Comparison of ENCODE assay signal across 8 mouse cellular contexts in genomic region chr2:30807648-30808295, GRCm38 (mm10). TPM values are rescaled to one million over a fixed set of nuclear protein-coding genes. Genes with fewer than 3 reads are reported as not detected.
DNase-seq lines count a peak whose midpoint lies in the region; ATAC-seq and TF ChIP-seq lines count a peak whose summit lies in the region.

Gene Ntmt1 (plus strand): TSS chr2:30807826.

- peak within 1 kb of the TSS; percentile 96 for H3K27ac ChIP-seq in forebrain, embryonic 10.5 days
- peak within 1 kb of the TSS; percentile 86 for H3K27ac ChIP-seq in heart, embryonic 15.5 days
- peak within 1 kb of the TSS; percentile 52 for H3K27ac ChIP-seq in liver, embryonic 14.5 days
- H3K27ac ChIP-seq in neural tube, embryonic 11.5 days (ENCODE audit: low read depth, low read length), result peak within 1 kb of the TSS; percentile 67
- H3K27ac ChIP-seq in stomach, postnatal 0 days (replicated peaks), result peak within 1 kb of the TSS; percentile 86

- peaks cover 33% of the 10 kb centered on the region for H3K36me3 ChIP-seq in forebrain, embryonic 10.5 days (replicated peaks)
- peaks cover 6% of the 10 kb centered on the region; the same call in 1 of the 2 replicates for H3K36me3 ChIP-seq in heart, embryonic 15.5 days
- no peaks in the 10 kb centered on the region for H3K36me3 ChIP-seq in liver, embryonic 14.5 days (replicated peaks; ENCODE audit: control insufficient read depth, insufficient read depth, low read depth)
- peaks cover 2% of the 10 kb centered on the region; the same call in 1 of the 2 replicates for H3K36me3 ChIP-seq in neural tube, embryonic 11.5 days (ENCODE audit: control insufficient read depth, insufficient read depth, low read length)
- no peaks in the 10 kb centered on the region for H3K36me3 ChIP-seq in stomach, postnatal 0 days (ENCODE audit: control insufficient read depth, insufficient read depth, low read length)

- WGBS in forebrain, embryonic 10.5 days, result under 1% methylated on average over 44 of the region's 44 CpGs
- WGBS in heart, embryonic 15.5 days, result under 1% methylated on average over 39 of the region's 44 CpGs
- under 1% methylated on average over 44 of the region's 44 CpGs for WGBS in liver, embryonic 14.5 days (ENCODE audit: insufficient replicate concordance)
- WGBS in neural tube, embryonic 11.5 days, result under 1% methylated on average over 43 of the region's 44 CpGs
- WGBS in stomach, postnatal 0 days, result under 1% methylated on average over 44 of the region's 44 CpGs

- DNase-seq in CD8-positive naive resting alpha-beta T cell, adult 2 months (ENCODE audit: low read depth in 2 of 2, low spot score in 2 of 2), result peak; percentile 97
- peak; percentile 99 for DNase-seq in c-Kit-positive CD71-negative TER-119-negative erythroid progenitor cells, embryonic 14.5 days (ENCODE audit: low read depth)
- DNase-seq in forebrain, embryonic 10.5 days (ENCODE audit: extremely low spot score, low spot score), result peak; percentile 100
- peak; percentile 100 for DNase-seq in kidney, postnatal 25 days
- peak; percentile 98 to 99 (median 99) for DNase-seq in liver, embryonic 14.5 days (ENCODE audit: low read depth in 3 of 3, low spot score in 3 of 3)
- DNase-seq in neural tube, embryonic 11.5 days (ENCODE audit: low spot score), result peak; percentile 99
- peak; percentile 100 for DNase-seq in stomach, postnatal 0 days (ENCODE audit: low spot score)

- peak within 1 kb of the TSS; percentile 91 for H3K4me3 ChIP-seq in forebrain, embryonic 10.5 days
- peak within 1 kb of the TSS; percentile 69 for H3K4me3 ChIP-seq in heart, embryonic 15.5 days
- H3K4me3 ChIP-seq in liver, embryonic 14.5 days (ENCODE audit: insufficient read depth in 1 of 2, low read depth in 2 of 2, low read length in 2 of 2), result peak within 1 kb of the TSS; percentile 63 to 88
- peak within 1 kb of the TSS; percentile 86 for H3K4me3 ChIP-seq in neural tube, embryonic 11.5 days (ENCODE audit: low read depth, low read length)
- peak within 1 kb of the TSS; percentile 68 for H3K4me3 ChIP-seq in stomach, postnatal 0 days (ENCODE audit: low read depth, low read length)

- no peak; the same call in 1 of the 2 replicates for TF ChIP-seq CTCF in liver, embryonic 14.5 days (IDR thresholded peaks at IDR 0.05; ENCODE audit: low read depth)
- no peak for TF ChIP-seq CTCF in stomach, postnatal 0 days (IDR thresholded peaks at IDR 0.05; ENCODE audit: low read depth)

- H3K9ac ChIP-seq in heart, embryonic 15.5 days, result peak within 1 kb of the TSS; percentile 75
- peak within 1 kb of the TSS; percentile 86 for H3K9ac ChIP-seq in liver, embryonic 14.5 days (replicated peaks)
- peak within 1 kb of the TSS; percentile 95 for H3K9ac ChIP-seq in neural tube, embryonic 11.5 days (ENCODE audit: low read length)
- H3K9ac ChIP-seq in stomach, postnatal 0 days (ENCODE audit: low read length), result peak within 1 kb of the TSS; percentile 86

- peaks cover 28% of the 10 kb centered on the region for H3K27me3 ChIP-seq in forebrain, embryonic 10.5 days (ENCODE audit: poor library complexity, severe bottlenecking)
- H3K27me3 ChIP-seq in heart, embryonic 15.5 days, result 0 out of 2 replicates have a peak, but pooled peaks cover 5% of the 10 kb centered on the region
- peaks cover 10% of the 10 kb centered on the region for H3K27me3 ChIP-seq in liver, embryonic 14.5 days (ENCODE audit: control insufficient read depth, insufficient read depth, low read length)
- no peaks in the 10 kb centered on the region for H3K27me3 ChIP-seq in neural tube, embryonic 11.5 days (ENCODE audit: control insufficient read depth, insufficient read depth, low read length)
- H3K27me3 ChIP-seq in stomach, postnatal 0 days (ENCODE audit: control insufficient read depth, insufficient read depth, low read length), result no peaks in the 10 kb centered on the region

- H3K9me3 ChIP-seq in forebrain, embryonic 10.5 days, result no peaks in the 10 kb centered on the region
- no peaks in the 10 kb centered on the region for H3K9me3 ChIP-seq in heart, embryonic 15.5 days (replicated peaks)
- no peaks in the 10 kb centered on the region for H3K9me3 ChIP-seq in liver, embryonic 14.5 days (ENCODE audit: control insufficient read depth, low read length)
- H3K9me3 ChIP-seq in neural tube, embryonic 11.5 days (ENCODE audit: control insufficient read depth, low read length), result no peaks in the 10 kb centered on the region
- no peaks in the 10 kb centered on the region for H3K9me3 ChIP-seq in stomach, postnatal 0 days (ENCODE audit: control insufficient read depth, low read length)

- ATAC-seq in heart, embryonic 15.5 days (replicated peaks; ENCODE audit: insufficient number of reproducible peaks, insufficient read depth, low FRiP score, low read depth), result peak; percentile 99
- ATAC-seq in liver, embryonic 14.5 days (ENCODE audit: insufficient read depth), result peak; percentile 98
- ATAC-seq in neural tube, embryonic 11.5 days (ENCODE audit: insufficient read depth, low FRiP score, low TSS enrichment), result peak; percentile 96
- peak; percentile 99 for ATAC-seq in stomach, postnatal 0 days (ENCODE audit: low FRiP score, low TSS enrichment)

- H3K4me1 ChIP-seq in forebrain, embryonic 10.5 days, result peaks cover 38% of the 10 kb centered on the region
- peaks cover 26% of the 10 kb centered on the region for H3K4me1 ChIP-seq in heart, embryonic 15.5 days (replicated peaks)
- peaks cover 13 to 14% of the 10 kb centered on the region in 2 experiments for H3K4me1 ChIP-seq in liver, embryonic 14.5 days (replicated peaks; ENCODE audit: control insufficient read depth in 2 of 2, insufficient read depth in 2 of 2, low read length in 1 of 2)
- peaks cover 10% of the 10 kb centered on the region for H3K4me1 ChIP-seq in neural tube, embryonic 11.5 days (ENCODE audit: control insufficient read depth, insufficient read depth, low read length)
- peaks cover 6% of the 10 kb centered on the region; the same call in 1 of the 2 replicates for H3K4me1 ChIP-seq in stomach, postnatal 0 days (replicated peaks; ENCODE audit: control insufficient read depth, insufficient read depth)

- no peak for TF ChIP-seq EP300 in liver, embryonic 14.5 days (IDR thresholded peaks at IDR 0.05; ENCODE audit: low read depth)
- no peak for TF ChIP-seq EP300 in stomach, postnatal 0 days (optimal IDR thresholded peaks at IDR 0.05)

- peak within 1 kb of the TSS; percentile 86 for H3K4me2 ChIP-seq in heart, embryonic 15.5 days
- peak within 1 kb of the TSS; percentile 86 for H3K4me2 ChIP-seq in liver, embryonic 14.5 days (ENCODE audit: low read depth)
- H3K4me2 ChIP-seq in neural tube, embryonic 11.5 days (ENCODE audit: low read depth), result peak within 1 kb of the TSS; percentile 97
- peak within 1 kb of the TSS; percentile 88 for H3K4me2 ChIP-seq in stomach, postnatal 0 days (replicated peaks; ENCODE audit: low read depth)

RNA-seq across cellular contexts. Expression of gene Ntmt1, which starts in this region (rescaled TPM):
- polyA plus RNA-seq in forebrain, embryonic 10.5 days (2016; fragmentation: Nextera tagmentation; extraction: Ambion mirVana), result 124 and 131 TPM in 2 replicates
- 75.8 and 77.2 TPM in 2 replicates for polyA plus RNA-seq in heart, embryonic 15.5 days (2015; fragmentation: Nextera tagmentation; extraction: Ambion mirVana)
- polyA plus RNA-seq in liver, embryonic 14.5 days (2012; rRNA removed), result 12.0 and 14.5 TPM in 2 replicates
- 23.3 and 25.6 TPM in 2 replicates for polyA plus RNA-seq in liver, embryonic 14.5 days (2014; fragmentation: Nextera tagmentation; extraction: Ambion mirVana)
- polyA plus RNA-seq in neural tube, embryonic 11.5 days (2014; fragmentation: Nextera tagmentation; extraction: Ambion mirVana), result 110 and 111 TPM in 2 replicates
- polyA plus RNA-seq in stomach, postnatal 0 days (2015; fragmentation: Nextera tagmentation; extraction: Ambion mirVana), result 52.4 and 53.3 TPM in 2 replicates

Comparison
In these comparisons a context has a peak if more than half of its experiments do, and no peak if none do; other contexts are left out.
1. Peak in every context shown above with its lines: DNase-seq, ATAC-seq, H3K4me3 ChIP-seq and H3K27ac ChIP-seq.